Mouse (Mus musculus): ENCODE results near the gene Cd1d1.

Cd1d1 gene

GRCm38 (mm10) chr3:86960656-86961394, 38.4 kb downstream of the Cd1d1 start:
- no peak for DNase-seq (ENCODE audit: low spot score)

DNA sequence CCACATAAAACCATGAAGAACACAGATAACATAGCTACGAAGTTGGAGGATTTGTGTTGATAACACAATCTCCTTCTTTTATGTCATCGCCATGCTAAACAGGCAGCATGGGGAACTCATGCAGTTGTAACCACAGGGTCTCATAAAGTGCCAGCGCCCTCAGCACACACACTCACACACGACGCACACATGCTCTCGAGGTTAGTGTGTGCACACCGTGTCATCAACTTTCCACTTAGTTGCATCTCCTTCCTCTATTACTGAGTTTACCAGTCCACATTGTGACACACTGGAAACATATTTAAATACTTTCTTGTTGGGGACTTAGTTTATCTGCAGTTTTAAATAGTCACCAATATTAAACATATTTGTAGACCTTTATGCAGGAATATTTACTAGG, 40.2 kb downstream of the Cd1d1 start:
- no peak for DNase-seq (ENCODE audit: low spot score)

- DNase-seq (ENCODE audit: low spot score) = no peak
Measured at GRCm38 (mm10) chr3:86955376-86955775, 43.9 kb downstream of the Cd1d1 start.

DNA sequence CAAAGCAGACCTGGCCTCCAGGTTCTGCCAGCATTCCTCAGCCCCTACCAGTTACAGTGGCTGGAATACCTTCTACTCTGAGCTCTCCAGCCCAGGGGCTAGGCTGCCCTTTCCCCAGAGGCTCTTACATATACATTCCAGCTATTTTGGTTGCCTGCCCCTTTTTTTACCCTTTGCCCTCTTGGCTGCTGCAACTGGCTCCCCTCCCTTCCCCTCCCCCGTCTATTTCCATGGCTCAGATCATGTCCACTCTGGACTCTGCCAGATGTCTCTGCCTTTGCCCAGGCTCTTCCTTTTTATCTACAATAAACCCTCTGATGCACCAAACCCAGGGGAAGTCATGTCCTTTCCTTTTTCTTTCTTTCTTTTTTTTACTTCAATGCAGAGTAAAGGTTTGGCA, 44.7 kb downstream of the Cd1d1 start:
- DNase-seq (ENCODE audit: low spot score) = no peak

GRCm38 (mm10) chr3:86953819-86954218, 45.4 kb downstream of the Cd1d1 start:
- no peak for DNase-seq (ENCODE audit: low spot score)

GRCm38 (mm10) chr3:86950652-86951051, 48.6 kb downstream of the Cd1d1 start:
- no peak for DNase-seq (ENCODE audit: low spot score)
